Mouse (Mus musculus) hindbrain, embryonic 16.5 days (tissue): ENCODE results near the gene Afg1l. TPM values are rescaled to one million over a fixed set of nuclear protein-coding genes. Genes with fewer than 3 reads are reported as not detected.

ENCODE experiments used
- ATAC-seq: fragments of 200-750 bp; cut with Nextera tagmentation; 2 replicates; pipeline ENCODE4 v1.8.0; 2017; ENCODE audit warnings: moderate TSS enrichment, moderate library complexity
- H3K27ac ChIP-seq: fragments of 300-500 bp; sonication (generic); 2 replicates; pipeline ENCODE4 v1.5.1; 2014; ENCODE audit warnings: low read depth, mild to moderate bottlenecking, control low read depth, low read length, moderate library complexity
- H3K27me3 ChIP-seq: fragments of 300-500 bp; sonication (generic); replicated peaks from 2 replicates; pipeline ENCODE4 v1.6.1; 2014; ENCODE audit warnings: low read length; ENCODE audit not compliant: control insufficient read depth, insufficient read depth
- H3K36me3 ChIP-seq: fragments of 300-500 bp; sonication (generic); 2 replicates; pipeline ENCODE4 v1.6.1; 2014; ENCODE audit warnings: mild to moderate bottlenecking, low read length, moderate library complexity, mixed read lengths; ENCODE audit not compliant: control insufficient read depth, insufficient read depth
- H3K4me1 ChIP-seq: fragments of 300-500 bp; sonication (generic); 2 replicates; pipeline ENCODE4 v1.6.1; 2014; ENCODE audit warnings: low read depth, low read length; ENCODE audit not compliant: control insufficient read depth, insufficient read depth
- H3K4me2 ChIP-seq: fragments of 300-500 bp; sonication (generic); 2 replicates; pipeline ENCODE4 v1.6.1; 2014; ENCODE audit warnings: mild to moderate bottlenecking, low read length, control low read depth, moderate library complexity
- H3K4me3 ChIP-seq: fragments of 300-500 bp; sonication (generic); 2 replicates; pipeline ENCODE4 v1.5.1; 2014; ENCODE audit warnings: mild to moderate bottlenecking, low read length, control low read depth, moderate library complexity
- H3K9ac ChIP-seq: fragments of 300-500 bp; sonication (generic); 2 replicates; pipeline ENCODE4 v1.6.1; 2014; ENCODE audit warnings: low read depth, mild to moderate bottlenecking, control low read depth, low read length, moderate library complexity
- H3K9me3 ChIP-seq: fragments of 300-500 bp; sonication (generic); 2 replicates; pipeline ENCODE4 v1.6.1; 2014; ENCODE audit warnings: mild to moderate bottlenecking, low read length, moderate library complexity; ENCODE audit not compliant: control insufficient read depth
- WGBS: fragments of 180-500 bp; shearing (Covaris S2); extraction: QIAGEN DNeasy Blood & Tissue Kit; methylation state at CpG from one replicate; pipeline ENCODE4 v1.1.7; 2014; 5-methylcytosine and 5-hydroxymethylcytosine counted together
- polyA plus RNA-seq: library from polyadenylated mRNA; unstranded; fragments of >200 nt; fragmentation: Nextera tagmentation; extraction: Ambion mirVana; gene quantifications from 2 replicates; pipeline ENCODE4 v1.2.1, GENCODE M21; 2015

Gene Afg1l
- polyA plus RNA-seq, 1 experiment from 2014 or later = 10.1 TPM

GRCm38 (mm10) chr10:42347127-42347526 is 131.2 kb downstream of the Afg1l start:
- H3K27me3 ChIP-seq = no peaks in the 10 kb centered on the region
- no peak overlapping the region for H3K4me3 ChIP-seq
- no peaks in the 10 kb centered on the region for H3K36me3 ChIP-seq
- peak; percentile 40; the same call in 1 of the 2 replicates for ATAC-seq
- H3K4me2 ChIP-seq = no peak overlapping the region
- no peak overlapping the region for H3K27ac ChIP-seq
- H3K9ac ChIP-seq = no peak overlapping the region
- peaks cover 7% of the 10 kb centered on the region for H3K4me1 ChIP-seq
- H3K9me3 ChIP-seq = no peaks in the 10 kb centered on the region
- 58% methylated on average over 5 of the region's 5 CpGs for WGBS

DNA sequence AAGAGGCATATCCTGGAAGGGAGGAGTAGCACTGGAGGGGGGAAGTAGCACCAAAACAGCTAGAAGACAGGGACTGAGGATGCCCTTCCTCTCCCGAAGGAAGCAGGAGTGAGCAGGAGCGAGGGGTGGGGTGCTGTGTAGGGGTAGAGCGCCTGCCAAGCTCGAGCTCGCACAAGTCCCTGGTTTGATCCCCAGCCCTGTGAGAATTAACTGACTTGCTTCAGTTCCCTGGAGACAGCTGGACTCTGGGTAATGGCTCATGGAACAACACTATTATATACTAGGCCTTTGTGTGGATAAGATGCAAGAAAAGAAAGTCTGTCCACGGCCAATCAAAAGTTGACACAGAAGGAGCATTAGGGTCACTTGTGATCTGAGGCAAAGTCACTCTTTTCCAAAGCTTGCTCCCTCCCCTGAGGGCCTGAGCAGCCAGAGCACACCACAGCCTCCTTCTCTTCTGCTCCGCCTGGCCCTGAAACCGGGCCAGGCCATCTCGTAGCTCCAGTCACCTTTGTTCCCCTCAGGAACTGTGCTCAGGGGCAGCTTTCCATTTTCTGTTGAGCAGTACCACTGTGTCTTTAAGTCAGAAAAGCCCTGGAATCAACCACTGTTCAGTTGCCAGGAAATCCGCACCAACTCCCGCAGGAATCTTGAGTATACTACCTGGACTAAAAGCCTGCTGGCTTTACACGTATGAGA is 132.0 kb downstream of the Afg1l start:
- Histone ChIP-seq H3K27ac (peak overlapping the region; percentile 29; the same call in 1 of the 2 replicates), H3K27me3 (no peaks in the 10 kb centered on the region), H3K9me3 (no peaks in the 10 kb centered on the region), H3K36me3 (no peaks in the 10 kb centered on the region), H3K4me2 (no peak overlapping the region), H3K4me3 (no peak overlapping the region), H3K4me1 (peaks cover 7% of the 10 kb centered on the region), H3K9ac (no peak overlapping the region)
- WGBS = 32% methylated on average over 12 of the region's 12 CpGs
- ATAC-seq = peak; percentile 89

- Histone ChIP-seq H3K27me3 (no peaks in the 10 kb centered on the region), H3K9ac (no peak overlapping the region), H3K27ac (no peak overlapping the region), H3K9me3 (no peaks in the 10 kb centered on the region), H3K4me3 (no peak overlapping the region), H3K36me3 (no peaks in the 10 kb centered on the region), H3K4me1 (peaks cover 28% of the 10 kb centered on the region), H3K4me2 (no peak overlapping the region)
- ATAC-seq = no peak
- WGBS = 96% methylated on average over 5 of the region's 5 CpGs
These were observed 135.7 kb downstream of the Afg1l start for GRCm38 (mm10) chr10:42342714-42343113.

GRCm38 (mm10) chr10:42341815-42342457 is 136.4 kb downstream of the Afg1l start:
- no peaks in the 10 kb centered on the region for H3K36me3 ChIP-seq
- no peak overlapping the region for H3K27ac ChIP-seq
- no peak overlapping the region for H3K4me3 ChIP-seq
- no peaks in the 10 kb centered on the region for H3K27me3 ChIP-seq
- WGBS = 84% methylated on average over 11 of the region's 11 CpGs
- H3K9me3 ChIP-seq = no peaks in the 10 kb centered on the region
- no peak for ATAC-seq
- peaks cover 28% of the 10 kb centered on the region for H3K4me1 ChIP-seq
- no peak overlapping the region for H3K9ac ChIP-seq
- no peak overlapping the region for H3K4me2 ChIP-seq

DNA sequence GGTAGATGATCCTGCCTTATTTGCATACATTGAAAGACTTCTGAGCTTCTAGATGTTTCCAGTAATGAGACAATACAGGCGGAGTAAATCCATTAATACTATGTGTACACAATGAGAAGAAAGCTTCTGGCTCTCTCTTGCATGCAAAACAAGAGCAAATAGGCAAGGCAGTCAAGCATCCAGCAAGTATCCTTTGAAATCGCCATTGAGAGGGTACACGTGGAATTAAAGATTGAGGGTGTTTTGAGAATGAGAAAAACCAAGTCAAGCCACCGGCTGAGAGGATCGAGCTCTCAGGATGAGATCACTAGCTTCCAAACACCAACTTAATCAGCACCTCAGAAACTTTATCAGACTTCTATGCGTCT is 138.0 kb downstream of the Afg1l start:
- Histone ChIP-seq H3K4me3 (no peak overlapping the region), H3K4me1 (peaks cover 21% of the 10 kb centered on the region), H3K36me3 (no peaks in the 10 kb centered on the region), H3K9me3 (no peaks in the 10 kb centered on the region), H3K27me3 (no peaks in the 10 kb centered on the region), H3K27ac (no peak overlapping the region), H3K9ac (no peak overlapping the region), H3K4me2 (no peak overlapping the region)
- no peak for ATAC-seq
- WGBS = 30% methylated on average over 6 of the region's 6 CpGs

- WGBS = 21% methylated on average over 8 of the region's 8 CpGs
These were observed 138.5 kb downstream of the Afg1l start for GRCm38 (mm10) chr10:42339773-42340425.

GRCm38 (mm10) chr10:42338456-42338855 is 139.9 kb downstream of the Afg1l start:
- no peaks in the 10 kb centered on the region for H3K9me3 ChIP-seq
- WGBS = 48% methylated on average over 9 of the region's 9 CpGs
- H3K4me1 ChIP-seq = peaks cover 21% of the 10 kb centered on the region
- H3K36me3 ChIP-seq = no peaks in the 10 kb centered on the region
- H3K9ac ChIP-seq = no peak overlapping the region
- H3K27ac ChIP-seq = no peak overlapping the region
- no peaks in the 10 kb centered on the region for H3K27me3 ChIP-seq
- no peak overlapping the region for H3K4me2 ChIP-seq
- no peak overlapping the region for H3K4me3 ChIP-seq
- ATAC-seq = no peak

More at GRCm38 (mm10) chr10:42339773-42340425, 138.5 kb downstream of the Afg1l start:
- peaks cover 21% of the 10 kb centered on the region for H3K4me1 ChIP-seq
- peak; percentile 81 for ATAC-seq
- peak overlapping the region; percentile 0; the same call in 1 of the 2 replicates for H3K27ac ChIP-seq
- H3K4me2 ChIP-seq = no peak overlapping the region
- no peaks in the 10 kb centered on the region for H3K36me3 ChIP-seq
- H3K9ac ChIP-seq = no peak overlapping the region
- no peak overlapping the region for H3K4me3 ChIP-seq
- H3K27me3 ChIP-seq = no peaks in the 10 kb centered on the region
- no peaks in the 10 kb centered on the region for H3K9me3 ChIP-seq

GRCm38 (mm10) chr10:42327576-42327975 is 150.8 kb downstream of the Afg1l start:
- Histone ChIP-seq H3K4me3 (no peak overlapping the region), H3K27ac (no peak overlapping the region), H3K9ac (no peak overlapping the region), H3K9me3 (no peaks in the 10 kb centered on the region), H3K4me1 (no peaks in the 10 kb centered on the region), H3K36me3 (no peaks in the 10 kb centered on the region), H3K4me2 (no peak overlapping the region), H3K27me3 (no peaks in the 10 kb centered on the region)
- WGBS = 73% methylated on average over 8 of the region's 8 CpGs
- 0 out of 2 replicates have a peak, but pooled peaks have one; percentile 56 for ATAC-seq

GRCm38 (mm10) chr10:42325305-42325704 is 153.1 kb downstream of the Afg1l start:
- H3K27me3 ChIP-seq = no peaks in the 10 kb centered on the region
- no peak for ATAC-seq
- no peak overlapping the region for H3K27ac ChIP-seq
- H3K9ac ChIP-seq = no peak overlapping the region
- no peaks in the 10 kb centered on the region for H3K9me3 ChIP-seq
- H3K4me2 ChIP-seq = no peak overlapping the region
- H3K4me3 ChIP-seq = no peak overlapping the region
- 81% methylated on average over 10 of the region's 10 CpGs for WGBS
- H3K4me1 ChIP-seq = no peaks in the 10 kb centered on the region
- H3K36me3 ChIP-seq = no peaks in the 10 kb centered on the region
